In genomic region chr16:45250317-45250716, GRCm38 (mm10) we compare ENCODE assay signal across 16 mouse cellular contexts. TPM values are rescaled to one million over a fixed set of nuclear protein-coding genes. Genes with fewer than 3 reads are reported as not detected.
DNase-seq lines count a peak whose midpoint lies in the region; ATAC-seq lines count a peak whose summit lies in the region.
"Had no signal": no experiment of that assay in that cellular context is flagged by ENCODE, and none has a peak within 500 bp of the region (broad histone marks: within the 10 kb centered on the region; RNA-seq: fewer than 3 reads in every experiment).

No protein-coding gene starts in this region.

- peak; percentile 45 for ATAC-seq in frontal cortex, adult (ENCODE audit: low TSS enrichment)
- ATAC-seq: activated CD4-positive, CD25-positive, alpha-beta regulatory T cell, adult 4 months had no signal

- DNase-seq in frontal cortex, postnatal 36 days (ENCODE audit: low spot score in 2 of 2) = no peak
- peak; percentile 10 for DNase-seq in layer of hippocampus, adult 9-11 months
- no peak for DNase-seq in layer of hippocampus, adult 18-20 months (ENCODE audit: low spot score in 2 of 2)
- peak; percentile 91 for DNase-seq in retina, postnatal 1 day
- DNase-seq in retina, embryonic 14.5 days (ENCODE audit: low spot score) = no peak
- DNase-seq in telencephalon, adult 2 months (ENCODE audit: low read depth, low spot score) = peak; percentile 28
- DNase-seq: adrenal gland, adult 8-10 months; B cell, adult 2 months; cerebellum, adult 8-10 months; gastrocnemius, postnatal 36 days; heart, postnatal 36 days; kidney, adult 18-20 months; liver; lung, postnatal 14 days had no signal

RNA-seq across cellular contexts. Expression of gene Btla, which starts 26.2 kb away (rescaled TPM):
- total RNA-seq in layer of hippocampus, adult 18-20 months (2021) = under 1 TPM; 0.28 to 0.35 TPM

Comparison
In these comparisons a context has a peak if more than half of its experiments do, and no peak if none do; other contexts are left out.
1. DNase-seq: peak in layer of hippocampus, adult 9-11 months (single experiment), retina, postnatal 1 day (single experiment) and telencephalon, adult 2 months (single experiment); none in frontal cortex, postnatal 36 days (0 of 2), layer of hippocampus, adult 18-20 months (0 of 2) and retina, embryonic 14.5 days (single experiment).